Mouse (Mus musculus) CD4-positive, CD25-positive, alpha-beta regulatory T cell, adult 2 months (primary cell): Measurements from ENCODE around the gene Frmd4b.

Experiments
- DNase-seq: peaks from one replicate; pipeline ENCODE4 v3.0.0-alpha.2; 2012; ENCODE audit warnings: low read depth, low spot score

Gene Frmd4b

DNA sequence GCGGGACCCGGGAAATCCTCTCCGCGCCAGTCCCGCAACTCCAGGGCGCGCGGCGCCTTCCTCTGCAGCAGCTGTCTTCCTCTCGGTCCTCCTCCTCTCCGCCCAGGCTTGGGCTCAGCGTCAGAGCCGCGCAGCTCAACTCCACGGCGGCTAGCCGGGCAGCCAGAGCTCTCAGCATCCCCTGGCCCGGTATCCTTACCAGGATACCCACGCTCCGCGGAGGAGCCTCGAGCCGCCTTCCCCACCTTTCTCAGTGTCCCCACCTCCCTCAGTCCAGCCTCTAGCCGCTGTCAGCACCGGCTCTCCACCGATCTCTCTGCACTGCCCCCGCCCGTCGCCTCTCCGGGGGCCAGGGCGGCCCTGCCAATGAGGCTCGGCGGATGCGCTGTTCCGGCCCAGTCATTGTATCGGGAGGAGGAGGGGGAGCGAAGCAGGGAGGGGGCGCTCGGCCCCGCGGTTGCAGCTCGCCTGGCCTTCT is at the start of gene Frmd4b:
TSS of gene Frmd4b (minus strand) at position 276 of the 478 bp plus-strand sequence.
- no peak for DNase-seq

DNA sequence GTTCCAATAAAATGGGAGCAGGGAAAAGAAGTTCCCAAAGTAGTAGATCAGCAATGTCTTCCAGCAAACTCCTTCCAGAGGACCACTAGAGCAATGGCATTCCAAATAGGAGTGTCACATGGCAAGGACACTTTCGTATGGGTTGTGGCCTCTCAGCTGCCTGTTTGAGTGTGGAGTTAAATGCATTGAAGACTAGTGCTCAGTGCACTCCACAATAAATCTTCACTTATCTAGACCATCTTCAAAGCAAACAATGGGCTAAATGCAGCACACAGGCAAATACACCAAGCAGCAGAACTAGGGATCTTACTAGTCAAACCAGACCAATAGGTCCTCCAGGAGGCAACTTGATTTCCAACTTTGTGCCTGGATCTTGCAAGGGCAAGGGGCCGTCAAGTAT is 49.1 kb upstream of the Frmd4b start:
- no peak for DNase-seq

GRCm38 (mm10) chr6:97658921-97659320 is 41.6 kb upstream of the Frmd4b start:
- no peak for DNase-seq

GRCm38 (mm10) chr6:97655986-97656385 is 38.6 kb upstream of the Frmd4b start:
- no peak for DNase-seq

- DNase-seq, result no peak
These were observed 30.2 kb upstream of the Frmd4b start for GRCm38 (mm10) chr6:97647501-97647900.

DNA sequence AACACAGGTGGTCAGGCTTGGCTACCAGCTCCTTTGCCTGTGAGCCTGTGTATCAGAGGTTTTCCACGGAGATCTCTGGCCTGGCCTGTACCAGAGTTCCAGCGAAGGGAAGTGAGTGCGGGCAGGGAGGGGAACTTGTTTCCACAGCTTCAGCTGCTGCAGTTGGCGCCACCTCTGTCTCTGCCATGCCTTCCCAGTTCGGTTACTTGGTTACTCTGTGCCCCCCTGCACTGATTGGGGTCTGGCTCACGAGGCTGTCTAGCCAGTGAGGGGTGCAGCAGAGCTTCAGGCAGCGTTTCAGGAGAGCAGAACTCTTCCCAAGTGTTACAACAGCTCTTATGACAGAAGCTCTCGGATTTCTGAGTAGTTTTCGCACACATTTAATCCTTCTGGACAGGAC is 6.0 kb upstream of the Frmd4b start:
- no peak for DNase-seq

DNA sequence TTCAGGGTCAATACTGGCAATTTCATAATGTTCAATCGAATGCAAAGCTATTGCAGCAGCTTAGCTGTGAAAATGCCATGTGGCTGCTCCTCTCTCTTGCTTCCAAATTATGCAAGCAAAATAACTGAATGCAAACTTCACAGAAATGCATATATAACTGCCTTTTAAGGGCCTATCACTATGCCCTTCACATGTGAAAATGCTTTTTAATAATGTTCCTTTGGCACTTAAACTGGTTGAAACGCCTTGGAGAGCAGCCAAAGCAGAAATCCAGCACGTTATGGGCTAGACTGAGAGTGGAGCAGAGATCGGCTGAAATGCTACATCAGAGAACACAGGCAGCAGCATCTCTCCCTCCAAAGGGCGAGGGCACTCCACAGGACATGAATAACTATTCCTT is 4.9 kb upstream of the Frmd4b start:
- no peak for DNase-seq

DNA sequence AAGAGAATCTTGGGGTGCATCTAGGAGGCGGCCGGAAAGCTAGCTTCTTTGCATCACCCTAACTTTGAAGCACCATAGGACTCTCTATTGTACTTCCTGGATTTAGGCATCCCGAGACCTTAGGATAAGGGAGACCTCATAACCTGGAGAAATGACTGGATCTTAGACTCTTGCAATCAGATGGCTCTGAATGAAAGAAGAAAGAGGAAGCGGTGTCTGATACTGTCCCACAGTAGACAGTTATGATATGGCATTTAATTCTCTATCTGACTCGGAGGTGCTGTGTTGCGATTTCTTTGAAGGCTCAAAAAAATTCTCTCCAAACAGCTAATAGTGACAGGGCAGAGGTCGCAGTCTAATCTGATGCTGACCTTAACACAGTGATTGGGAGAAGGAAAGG is 433 bp upstream of the Frmd4b start:
- DNase-seq, result no peak

- DNase-seq, result no peak
These were observed 579 bp downstream of the Frmd4b start for GRCm38 (mm10) chr6:97616658-97617265.

GRCm38 (mm10) chr6:97615901-97616461 is 1.4 kb downstream of the Frmd4b start:
- no peak for DNase-seq

GRCm38 (mm10) chr6:97614179-97614578 is 3.2 kb downstream of the Frmd4b start:
- no peak for DNase-seq

- DNase-seq, result no peak
These were observed 4.5 kb downstream of the Frmd4b start for GRCm38 (mm10) chr6:97612861-97613260.

- no peak for DNase-seq
These were observed 7.3 kb downstream of the Frmd4b start for GRCm38 (mm10) chr6:97610051-97610450.

DNA sequence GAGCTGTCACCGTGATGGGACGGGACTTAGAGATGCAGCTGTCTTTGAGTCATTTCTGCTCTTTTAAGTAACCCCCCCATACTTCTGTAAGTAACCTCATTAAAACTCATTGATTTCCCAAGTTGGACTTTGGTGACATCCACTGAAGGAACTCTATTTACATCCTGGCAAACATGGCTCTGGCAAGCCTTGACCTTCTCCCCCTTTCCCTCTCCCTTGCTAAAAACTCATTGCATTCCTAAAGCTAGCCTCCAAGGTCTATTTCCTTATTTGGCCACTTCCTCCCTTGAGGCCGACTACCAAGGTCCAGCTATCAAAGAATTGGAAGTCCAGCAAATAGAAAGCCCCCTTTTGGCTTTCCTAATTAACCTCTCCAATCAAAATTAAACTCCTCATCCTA is 9.7 kb downstream of the Frmd4b start:
- no peak for DNase-seq

- no peak for DNase-seq
These were observed 22.1 kb downstream of the Frmd4b start for GRCm38 (mm10) chr6:97595218-97595617.

GRCm38 (mm10) chr6:97594589-97594988 is 22.8 kb downstream of the Frmd4b start:
- DNase-seq, result no peak

DNA sequence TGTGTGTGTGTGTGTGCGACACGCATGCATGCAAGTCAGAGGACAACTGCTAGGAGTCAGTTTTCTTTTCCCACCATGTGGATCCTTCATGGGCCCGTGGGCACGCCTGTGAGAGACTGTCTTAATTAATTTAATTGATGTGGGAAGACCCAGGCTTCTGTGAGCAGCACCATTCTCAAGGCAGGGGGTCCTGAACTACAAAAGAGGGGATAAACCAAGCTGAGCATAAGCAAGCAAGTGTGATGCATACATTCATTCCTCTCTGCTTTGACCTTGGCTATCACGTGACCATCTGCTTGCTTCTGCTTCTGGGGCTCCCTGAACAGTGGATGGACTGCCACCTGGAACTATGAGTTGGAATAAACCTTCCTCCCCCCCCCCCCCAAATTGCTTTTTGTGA is 27.1 kb downstream of the Frmd4b start:
- no peak for DNase-seq

- no peak for DNase-seq
These were observed 27.8 kb downstream of the Frmd4b start for GRCm38 (mm10) chr6:97589581-97589980.

GRCm38 (mm10) chr6:97589031-97589430 is 28.3 kb downstream of the Frmd4b start:
- DNase-seq, result no peak

- DNase-seq, result no peak
These were observed 30.7 kb downstream of the Frmd4b start for GRCm38 (mm10) chr6:97586606-97587005.

DNA sequence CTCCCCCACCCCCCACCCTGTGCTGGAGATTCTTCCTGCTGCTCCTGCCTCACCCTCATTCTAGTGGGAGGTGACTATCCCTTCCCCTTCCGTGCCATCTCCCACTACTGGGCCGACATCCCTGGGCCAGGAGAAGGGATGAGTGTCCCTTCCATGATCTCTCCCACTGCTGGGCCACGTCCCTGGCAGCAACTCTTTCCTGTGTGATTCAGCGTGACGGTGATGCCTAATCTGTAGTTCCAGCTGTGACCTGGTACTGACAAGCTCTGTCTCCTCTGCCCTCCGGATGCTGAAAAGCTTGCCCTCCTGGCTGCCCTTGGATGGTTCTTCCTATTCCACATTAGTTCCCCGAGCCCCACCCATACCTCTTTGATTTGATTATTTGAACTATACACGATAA is 31.3 kb downstream of the Frmd4b start:
- no peak for DNase-seq

GRCm38 (mm10) chr6:97582748-97583147 is 34.6 kb downstream of the Frmd4b start:
- no peak for DNase-seq

GRCm38 (mm10) chr6:97581941-97582340 is 35.4 kb downstream of the Frmd4b start:
- no peak for DNase-seq
